Mouse (Mus musculus) G1E-ER4 (cell line): ENCODE results near the gene Prss53. TPM values are rescaled to one million over a fixed set of nuclear protein-coding genes. Genes with fewer than 3 reads are reported as not detected.

ENCODE experiments used
- GATA1 ChIP-seq: IDR thresholded peaks from one replicate; pipeline ENCODE4 v1.8.0; 2012; ENCODE audit warnings: low read length, inconsistent platforms
- polyA plus RNA-seq: library from polyadenylated mRNA; stranded (reverse); fragments of >175 nt; gene quantifications from 2 replicates; pipeline ENCODE4 v1.2.3, GENCODE M21; 2012

Prss53 gene
- 0.48 and 0.67 TPM in 2 replicates for polyA plus RNA-seq

- TF ChIP-seq GATA1: no peak
These were observed at the start of gene Prss53 for GRCm38 (mm10) chr7:127890798-127891197. Prss53 (minus strand) TSS chr7:127890970.

DNA sequence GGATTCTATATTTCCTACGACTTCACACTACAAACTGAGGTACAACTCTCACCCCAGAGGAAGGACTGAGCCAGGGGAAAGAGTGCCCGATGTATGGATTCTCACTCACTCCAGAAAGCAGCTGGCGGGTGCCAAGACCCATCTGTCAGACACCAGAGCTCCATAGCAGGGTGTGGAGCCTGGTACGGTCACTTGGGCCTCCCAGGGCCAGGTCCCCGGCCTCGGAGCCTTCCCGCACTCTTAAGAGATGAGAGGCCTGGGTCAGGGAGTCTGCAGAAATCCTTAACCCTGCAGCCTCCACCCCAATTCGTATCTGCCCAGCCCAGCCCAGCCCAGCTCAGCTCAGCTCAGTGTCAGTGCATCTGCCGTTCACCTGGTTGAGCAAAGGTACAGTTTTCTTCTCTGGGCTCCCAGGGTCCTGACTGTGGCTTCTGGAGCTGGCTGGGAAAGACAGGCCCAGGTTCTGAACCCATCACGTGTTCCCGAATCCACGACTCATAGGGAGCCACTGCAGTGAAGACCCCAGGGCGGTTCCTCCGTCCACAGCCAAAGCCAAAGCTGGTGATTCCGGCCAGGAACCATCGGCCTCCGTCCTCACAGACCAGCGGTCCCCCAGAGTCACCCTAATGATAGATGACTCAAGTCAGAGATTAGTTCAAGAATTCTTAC is 45.6 kb upstream of the Prss53 start:
- TF ChIP-seq GATA1: no peak

DNA sequence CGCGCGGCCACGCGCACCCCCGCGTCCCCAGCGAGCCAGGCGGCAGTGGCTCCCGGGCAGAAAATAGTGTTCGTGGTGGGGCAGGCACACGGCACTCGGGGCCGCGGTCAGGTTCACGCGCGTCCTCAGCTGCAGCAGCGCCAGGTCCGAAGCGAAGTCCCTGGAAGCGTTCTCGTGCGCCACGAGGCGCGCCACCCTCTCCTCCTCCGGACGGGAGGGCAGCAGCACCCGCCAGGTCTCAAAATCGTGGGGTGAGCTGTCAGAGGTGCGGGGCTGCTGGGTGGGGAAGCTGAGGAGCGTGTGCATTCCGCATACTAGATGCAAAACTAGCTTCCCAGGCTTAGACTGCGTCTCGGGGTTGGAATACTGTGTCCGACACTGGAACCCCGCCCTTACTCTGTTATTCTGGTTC is 45.0 kb upstream of the Prss53 start:
- no peak for TF ChIP-seq GATA1

DNA sequence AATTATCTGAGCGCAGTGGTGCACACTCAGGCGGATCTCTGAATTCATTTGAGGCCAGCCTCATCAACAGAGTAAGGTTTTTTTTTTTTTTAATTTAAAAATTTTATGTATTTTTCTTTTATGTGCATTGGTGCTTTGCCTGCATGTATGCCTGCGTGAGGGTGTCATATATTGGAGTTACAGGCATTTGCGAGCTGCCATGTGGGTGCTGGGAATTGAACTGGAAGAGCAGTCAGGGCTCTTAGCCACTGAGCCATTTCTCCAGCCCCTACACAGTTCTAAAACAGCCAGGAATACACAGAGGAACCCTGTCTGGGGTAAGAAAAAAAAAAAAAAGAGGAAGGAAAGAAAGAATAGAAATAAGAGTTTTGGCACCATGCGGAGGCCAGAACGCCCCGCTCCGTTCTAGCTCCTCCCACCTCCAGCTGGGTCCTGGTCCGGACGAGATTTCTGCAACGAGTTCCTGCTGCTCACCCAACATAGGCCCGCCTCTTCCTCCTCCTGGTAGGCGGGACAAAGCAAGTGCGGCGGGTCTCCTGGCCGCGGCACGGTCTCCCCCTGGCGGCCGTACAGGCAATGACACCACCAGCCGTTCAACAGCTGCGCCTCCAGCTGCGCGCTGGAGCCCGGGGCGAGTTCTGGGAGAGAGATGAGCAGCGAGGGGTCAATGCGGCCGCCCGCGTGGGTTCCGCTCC is 44.4 kb upstream of the Prss53 start:
- TF ChIP-seq GATA1: no peak

DNA sequence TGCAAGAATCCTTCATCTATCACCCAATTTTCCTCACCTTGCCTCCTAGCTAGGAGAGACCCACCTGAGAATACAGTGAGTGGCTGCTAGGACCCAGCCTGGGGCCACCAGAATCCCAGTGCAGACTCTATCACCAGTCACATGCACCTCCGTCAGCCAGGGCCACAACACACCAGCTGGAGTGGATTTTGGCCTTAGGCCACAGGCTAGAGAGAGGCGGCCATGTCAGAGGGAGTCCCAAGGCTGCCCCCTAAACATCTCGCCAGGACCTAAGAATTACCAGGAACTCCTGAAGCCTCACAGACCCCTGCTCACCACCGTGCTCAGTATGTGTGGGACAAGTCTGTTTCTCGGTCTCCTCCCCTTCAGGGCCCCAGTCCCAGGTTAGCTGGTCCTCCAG is 43.3 kb upstream of the Prss53 start:
- no peak for TF ChIP-seq GATA1

DNA sequence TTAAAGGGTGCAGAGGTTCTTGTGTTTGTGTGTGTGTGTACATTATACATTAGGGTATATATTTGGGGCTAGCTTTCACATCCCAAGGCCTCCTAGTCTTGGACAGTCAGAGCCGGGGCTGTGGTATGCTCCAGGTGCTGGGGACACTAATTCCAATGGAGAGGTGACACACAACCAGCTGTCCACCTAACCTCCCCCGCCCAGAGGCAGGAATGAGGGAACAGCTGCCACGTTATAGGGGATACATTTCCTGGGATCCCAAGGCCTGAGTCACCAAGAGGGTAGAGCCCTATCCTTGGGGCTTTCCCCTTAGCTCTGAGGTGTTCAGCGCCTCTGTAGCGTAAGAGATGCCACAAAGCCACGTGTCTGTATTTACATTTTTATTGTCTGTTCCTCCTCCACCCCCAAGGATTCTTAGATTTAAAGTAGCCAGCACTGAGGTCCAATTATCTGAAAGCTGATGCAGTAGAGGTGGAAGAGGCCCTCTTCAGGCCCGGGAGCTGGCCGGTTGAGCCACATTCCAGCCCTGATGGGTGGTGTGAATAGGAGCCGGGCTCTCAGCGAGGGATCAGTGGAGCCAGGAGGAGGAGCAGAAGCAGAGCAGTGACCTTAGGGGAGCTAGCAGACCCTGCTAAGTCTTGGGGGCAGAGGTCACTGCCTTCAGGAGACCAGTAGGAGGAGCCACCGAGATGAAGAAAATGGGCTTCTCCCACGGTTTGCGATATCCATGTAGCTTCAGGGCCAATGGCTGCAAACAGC is 41.7 kb upstream of the Prss53 start:
- no peak for TF ChIP-seq GATA1

- no peak for TF ChIP-seq GATA1
These were observed 40.8 kb upstream of the Prss53 start for GRCm38 (mm10) chr7:127931351-127932135.

- no peak for TF ChIP-seq GATA1
These were observed 39.9 kb upstream of the Prss53 start for GRCm38 (mm10) chr7:127930636-127931035.

DNA sequence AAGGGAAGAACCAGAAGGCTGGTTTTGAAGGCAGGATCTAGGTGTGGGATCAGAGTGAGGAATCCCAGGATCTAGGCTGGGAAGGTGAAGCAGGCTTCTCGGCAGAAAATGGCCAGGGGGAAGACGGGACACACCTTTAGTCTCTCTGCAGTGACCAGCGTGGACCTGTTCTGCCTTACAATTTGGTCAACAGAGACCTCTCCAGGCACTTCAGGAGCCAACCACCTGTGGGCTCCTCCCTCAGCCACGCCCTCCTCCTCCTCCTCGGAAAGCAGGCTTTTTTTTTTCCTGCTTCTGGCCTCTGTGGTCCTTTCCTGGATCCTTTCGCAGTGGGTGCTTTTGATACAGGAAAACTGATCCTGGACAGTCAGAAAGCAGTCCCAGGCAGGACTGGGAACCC is 39.2 kb upstream of the Prss53 start, which contains the start of gene Prss8:
Gene Prss8, minus strand, starts transcription at position 182 of the 400 bp plus-strand sequence.
- no peak for TF ChIP-seq GATA1

GRCm38 (mm10) chr7:127928596-127928995 is 37.8 kb upstream of the Prss53 start:
- TF ChIP-seq GATA1: no peak

- TF ChIP-seq GATA1: no peak
These were observed 37.0 kb upstream of the Prss53 start for GRCm38 (mm10) chr7:127927726-127928125.

GRCm38 (mm10) chr7:127926846-127927245 is 36.1 kb upstream of the Prss53 start:
- TF ChIP-seq GATA1: no peak

GRCm38 (mm10) chr7:127926066-127926465 is 35.3 kb upstream of the Prss53 start:
- no peak for TF ChIP-seq GATA1

DNA sequence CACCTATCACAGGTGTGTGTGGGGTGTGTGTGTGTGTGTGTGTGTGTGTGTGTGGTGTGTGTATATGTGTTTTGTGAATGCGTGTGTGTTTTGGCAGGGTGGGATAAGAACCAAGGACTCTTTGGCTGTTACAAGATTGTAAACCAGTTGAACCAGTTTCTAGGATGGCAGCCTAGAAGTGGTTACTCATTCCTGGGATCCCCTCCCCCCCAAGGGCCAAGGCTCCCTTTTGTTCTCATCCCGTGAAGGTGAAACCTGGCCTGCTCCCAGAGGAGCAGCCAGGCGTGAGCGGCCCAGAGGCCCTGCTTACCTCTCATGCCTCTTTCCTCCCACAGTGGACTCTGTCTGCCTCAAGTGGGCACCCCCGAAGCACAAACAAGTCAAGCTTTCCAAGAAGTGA is 34.5 kb upstream of the Prss53 start:
- TF ChIP-seq GATA1: no peak

DNA sequence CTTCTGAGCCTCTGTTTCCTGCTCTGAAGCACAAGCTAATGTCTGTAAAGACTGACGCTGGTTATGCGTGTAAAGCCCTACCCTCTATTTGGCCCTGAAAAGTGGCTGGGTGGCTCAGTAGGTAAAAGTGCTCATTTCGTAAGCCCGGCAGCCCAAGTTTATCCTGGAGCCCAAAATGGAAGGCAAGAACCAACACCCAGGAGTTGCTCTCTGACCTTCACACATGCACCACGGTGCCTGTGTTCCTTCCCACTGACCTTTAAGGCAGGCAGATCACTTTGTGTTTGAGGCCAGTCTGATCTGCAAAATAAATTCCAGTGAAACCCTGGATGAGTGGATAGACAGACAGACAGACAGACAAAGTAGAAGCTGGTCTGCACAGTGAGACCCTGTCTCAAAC is 32.9 kb upstream of the Prss53 start:
- no peak for TF ChIP-seq GATA1
